Mouse (Mus musculus) E14TG2a.4 (cell line): ENCODE measurements around the gene Zfp467.

Experiments used
- H3K27me3 ChIP-seq: 2 replicates; pipeline ENCODE4 v1.6.1; 2014; ENCODE audit warnings: low read length, control low read depth; ENCODE audit not compliant: insufficient read depth
- H3K36me3 ChIP-seq: 2 replicates; pipeline ENCODE4 v1.6.1; 2014; ENCODE audit warnings: low read length, control low read depth; ENCODE audit not compliant: insufficient read depth
- H3K4me1 ChIP-seq: replicated peaks from 2 replicates; pipeline ENCODE4 v1.6.1; 2014; ENCODE audit warnings: low read depth, low read length, control low read depth
- H3K4me3 ChIP-seq: replicated peaks from 2 replicates; pipeline ENCODE4 v1.5.1; 2014; ENCODE audit warnings: mild to moderate bottlenecking, low read length
- H3K9me3 ChIP-seq: 2 replicates; pipeline ENCODE4 v1.6.1; 2014; ENCODE audit warnings: low read length, control low read depth
- CTCF ChIP-seq: conservative IDR thresholded peaks from 2 replicates; pipeline ENCODE4 v1.5.1; 2014; ENCODE audit warnings: low read length
- NANOG ChIP-seq: IDR thresholded peaks from 2 replicates; pipeline ENCODE4 v1.6.1; 2014; ENCODE audit warnings: borderline replicate concordance, low read length, mixed read lengths
- POU5F1 ChIP-seq: IDR thresholded peaks from 2 replicates; pipeline ENCODE4 v1.6.1; 2014; ENCODE audit warnings: low read length, borderline replicate concordance

The Zfp467 gene

GRCm38 (mm10) chr6:48404071-48404470 is 41.6 kb downstream of the Zfp467 start:
- TF ChIP-seq CTCF (no peak), POU5F1 (no peak), NANOG (no peak)
- Histone ChIP-seq H3K9me3 (no peaks in the 10 kb centered on the region), H3K4me1 (peaks cover 17% of the 10 kb centered on the region), H3K27me3 (no peaks in the 10 kb centered on the region), H3K4me3 (no peak overlapping the region), H3K36me3 (peaks cover 70% of the 10 kb centered on the region)

- Histone ChIP-seq H3K36me3 (peaks cover 39% of the 10 kb centered on the region), H3K9me3 (no peaks in the 10 kb centered on the region), H3K4me3 (no peak overlapping the region), H3K4me1 (peaks cover 36% of the 10 kb centered on the region), H3K27me3 (peaks cover 2% of the 10 kb centered on the region; the same call in 1 of the 2 replicates)
- no peak for TF ChIP-seq POU5F1
- TF ChIP-seq NANOG = no peak
- no peak for TF ChIP-seq CTCF
Measured at GRCm38 (mm10) chr6:48399906-48400305, 45.7 kb downstream of the Zfp467 start.

- Histone ChIP-seq H3K4me1 (peaks cover 42% of the 10 kb centered on the region), H3K9me3 (no peaks in the 10 kb centered on the region), H3K4me3 (no peak overlapping the region), H3K36me3 (peaks cover 15% of the 10 kb centered on the region; the same call in 1 of the 2 replicates), H3K27me3 (peaks cover 9% of the 10 kb centered on the region)
- TF ChIP-seq NANOG (no peak), CTCF (0 out of 2 replicates have a peak, but pooled peaks have one; percentile 11), POU5F1 (no peak)
Measured at GRCm38 (mm10) chr6:48397336-48397735, 48.3 kb downstream of the Zfp467 start.

GRCm38 (mm10) chr6:48396686-48397085 is 48.9 kb downstream of the Zfp467 start:
- H3K36me3 ChIP-seq = peaks cover 15% of the 10 kb centered on the region; the same call in 1 of the 2 replicates
- no peak for TF ChIP-seq CTCF
- no peak for TF ChIP-seq NANOG
- no peak for TF ChIP-seq POU5F1
- peaks cover 40% of the 10 kb centered on the region for H3K4me1 ChIP-seq
- H3K27me3 ChIP-seq = peaks cover 9% of the 10 kb centered on the region
- peak overlapping the region; percentile 88 for H3K4me3 ChIP-seq
- no peaks in the 10 kb centered on the region for H3K9me3 ChIP-seq

GRCm38 (mm10) chr6:48396008-48396595 is 49.5 kb downstream of the Zfp467 start:
- Histone ChIP-seq H3K36me3 (peaks cover 15% of the 10 kb centered on the region; the same call in 1 of the 2 replicates), H3K4me3 (peak overlapping the region; percentile 88)
- TF ChIP-seq NANOG (no peak), CTCF (no peak), POU5F1 (no peak)

GRCm38 (mm10) chr6:48395105-48396007 is 50.3 kb downstream of the Zfp467 start, which contains the start of gene Krba1:
Gene Krba1, plus strand, starts transcription at chr6:48395586.
- H3K36me3 ChIP-seq = peaks cover 15% of the 10 kb centered on the region; the same call in 1 of the 2 replicates
- peaks cover 29% of the 10 kb centered on the region for H3K4me1 ChIP-seq
- no peaks in the 10 kb centered on the region for H3K9me3 ChIP-seq
- H3K27me3 ChIP-seq = peaks cover 9% of the 10 kb centered on the region
- no peak for TF ChIP-seq NANOG
- no peak for TF ChIP-seq POU5F1
- TF ChIP-seq CTCF = no peak
- peak within 1 kb of the TSS; percentile 88 for H3K4me3 ChIP-seq

More at GRCm38 (mm10) chr6:48396008-48396595, 49.5 kb downstream of the Zfp467 start:
- H3K4me1 ChIP-seq = peaks cover 37% of the 10 kb centered on the region
- no peaks in the 10 kb centered on the region for H3K9me3 ChIP-seq
- peaks cover 9% of the 10 kb centered on the region for H3K27me3 ChIP-seq

- no peak overlapping the region for H3K4me3 ChIP-seq
- TF ChIP-seq CTCF (no peak), NANOG (no peak), POU5F1 (no peak)
- H3K9me3 ChIP-seq = no peaks in the 10 kb centered on the region
- H3K36me3 ChIP-seq = peaks cover 8% of the 10 kb centered on the region; the same call in 1 of the 2 replicates
- H3K4me1 ChIP-seq = peaks cover 26% of the 10 kb centered on the region
- H3K27me3 ChIP-seq = peaks cover 9% of the 10 kb centered on the region
Measured at GRCm38 (mm10) chr6:48393811-48394210, 51.8 kb downstream of the Zfp467 start.

GRCm38 (mm10) chr6:48388221-48388620 is 57.4 kb downstream of the Zfp467 start:
- no peaks in the 10 kb centered on the region for H3K9me3 ChIP-seq
- H3K4me3 ChIP-seq = no peak overlapping the region
- no peak for TF ChIP-seq CTCF
- TF ChIP-seq POU5F1 = no peak
- no peak for TF ChIP-seq NANOG
- H3K36me3 ChIP-seq = no peaks in the 10 kb centered on the region
- no peaks in the 10 kb centered on the region for H3K4me1 ChIP-seq
- H3K27me3 ChIP-seq = no peaks in the 10 kb centered on the region
